Mouse (Mus musculus) adrenal gland, adult 2 months (tissue): ENCODE measurements around the gene Pigl. TPM values are rescaled to one million over a fixed set of nuclear protein-coding genes. Genes with fewer than 3 reads are reported as not detected.
"Not testable (repeated sequence)": the region's sequence is repeated elsewhere in the genome, so short reads cannot be mapped to it uniquely, and the experiment has no call there.

Experiments
- DNase-seq: peaks from one replicate; pipeline ENCODE4 v3.0.0; 2021
- polyA plus RNA-seq: library from polyadenylated mRNA; depleted of rRNA; stranded (reverse); fragments of >200 nt; gene quantifications from 2 replicates; pipeline ENCODE4 v1.2.3, GENCODE M21; 2012
- total RNA-seq, 2 experiments: library from RNA; stranded (reverse); gene quantifications; 2 replicates each; pipeline ENCODE4 v1.2.3; 2021

The Pigl gene
- total and polyA plus RNA-seq, 3 experiments: 6.8 to 10.0 (median 9.5) TPM

- not testable (repeated sequence) for DNase-seq
Measured at GRCm38 (mm10) chr11:62467289-62467688, 9.0 kb downstream of the Pigl start.

- no peak for DNase-seq
Measured at GRCm38 (mm10) chr11:62470451-62470850, 12.2 kb downstream of the Pigl start.

- DNase-seq: no peak
Measured at GRCm38 (mm10) chr11:62473516-62473915, 15.3 kb downstream of the Pigl start.

- DNase-seq: peak; percentile 83
Measured at GRCm38 (mm10) chr11:62476156-62476555, 17.9 kb downstream of the Pigl start.

- DNase-seq: peak; percentile 41
Measured at GRCm38 (mm10) chr11:62478931-62479330, 20.7 kb downstream of the Pigl start.

GRCm38 (mm10) chr11:62479581-62479980 lies 21.3 kb downstream of the Pigl start:
- no peak for DNase-seq

GRCm38 (mm10) chr11:62486949-62487348 lies 28.7 kb downstream of the Pigl start:
- no peak for DNase-seq

- DNase-seq: no peak
Measured at GRCm38 (mm10) chr11:62487540-62488350, 29.5 kb downstream of the Pigl start.

- DNase-seq: no peak
Measured at GRCm38 (mm10) chr11:62493701-62494100, 35.4 kb downstream of the Pigl start.

GRCm38 (mm10) chr11:62494754-62495275 lies 36.6 kb downstream of the Pigl start:
- DNase-seq: peak; percentile 76

GRCm38 (mm10) chr11:62495276-62495801 lies 37.1 kb downstream of the Pigl start:
- peak; percentile 76 for DNase-seq

- DNase-seq: peak; percentile 37
Measured at GRCm38 (mm10) chr11:62496151-62496715, 38.0 kb downstream of the Pigl start.

- no peak for DNase-seq
Measured at GRCm38 (mm10) chr11:62497181-62497580, 38.9 kb downstream of the Pigl start.

- DNase-seq: no peak
Measured at GRCm38 (mm10) chr11:62498802-62499201, 40.5 kb downstream of the Pigl start.

- no peak for DNase-seq
Measured at GRCm38 (mm10) chr11:62500529-62500928, 42.3 kb downstream of the Pigl start.

GRCm38 (mm10) chr11:62507683-62508082 lies 49.4 kb downstream of the Pigl start:
- no peak for DNase-seq

- not testable (repeated sequence) for DNase-seq
Measured at GRCm38 (mm10) chr11:62508365-62508764, 50.1 kb downstream of the Pigl start.

GRCm38 (mm10) chr11:62508816-62509215 lies 50.6 kb downstream of the Pigl start:
- not testable (repeated sequence) for DNase-seq

GRCm38 (mm10) chr11:62509571-62509970 lies 51.3 kb downstream of the Pigl start:
- no peak for DNase-seq

GRCm38 (mm10) chr11:62510956-62511355 lies 52.7 kb downstream of the Pigl start:
- no peak for DNase-seq

GRCm38 (mm10) chr11:62511444-62512202 lies 53.4 kb downstream of the Pigl start:
- no peak for DNase-seq

- no peak for DNase-seq
Measured at GRCm38 (mm10) chr11:62512529-62513080, 54.3 kb downstream of the Pigl start.
